Mouse (Mus musculus) thymus, adult 2 months (tissue): ENCODE measurements at regions not wholly inside any gene's neighbourhood (a gene's known extent, or its start where the extent isn't known, plus 50 kb on each side); places are given as distances from the start of the nearest gene placed in this dataset.

Experiments
- DNase-seq: peaks from one replicate; pipeline ENCODE4 v3.0.0; 2021
- H3K27ac ChIP-seq: fragments of 200-500 bp; 2 replicates; pipeline ENCODE4 v1.5.1; 2012; ENCODE audit warnings: low read length, control low read depth; ENCODE audit not compliant: control insufficient read depth, insufficient read depth
- H3K27me3 ChIP-seq: fragments of 200-500 bp; 2 replicates; pipeline ENCODE4 v1.6.1; 2012; ENCODE audit warnings: mild to moderate bottlenecking, low read length, moderate library complexity, mixed read lengths; ENCODE audit not compliant: control insufficient read depth, insufficient read depth
- H3K36me3 ChIP-seq: fragments of 200-500 bp; 2 replicates; pipeline ENCODE4 v1.6.1; 2012; ENCODE audit warnings: mild to moderate bottlenecking, low read length, moderate library complexity; ENCODE audit not compliant: control insufficient read depth, insufficient read depth
- H3K4me1 ChIP-seq: fragments of 200-500 bp; replicated peaks from 2 replicates; pipeline ENCODE4 v1.6.1; 2012; ENCODE audit warnings: low read length; ENCODE audit not compliant: control insufficient read depth, insufficient read depth
- H3K4me3 ChIP-seq: fragments of 200-500 bp; 2 replicates; pipeline ENCODE4 v1.5.1; 2012; ENCODE audit warnings: mild to moderate bottlenecking, low read length, control low read depth, moderate library complexity; ENCODE audit not compliant: control insufficient read depth, insufficient read depth
- CTCF ChIP-seq: fragments of 200-500 bp; IDR thresholded peaks from 2 replicates; pipeline ENCODE4 v1.5.1; 2012; ENCODE audit warnings: mild to moderate bottlenecking, control low read depth, low read length, moderate library complexity, borderline replicate concordance; ENCODE audit not compliant: control insufficient read depth, poor library complexity, insufficient read depth; ENCODE audit errors: extremely low read depth
- POLR2A ChIP-seq: fragments of 200-500 bp; IDR thresholded peaks from 2 replicates; pipeline ENCODE4 v1.6.1; 2012; ENCODE audit warnings: mild to moderate bottlenecking, low read length, control low read depth, moderate library complexity; ENCODE audit not compliant: control insufficient read depth, poor library complexity, insufficient read depth; ENCODE audit errors: extremely low read depth
- WGBS: fragments of 180-500 bp; shearing (Covaris S2); methylation state at CpG from one replicate; pipeline ENCODE4 v1.1.7; 2018; 5-methylcytosine and 5-hydroxymethylcytosine counted together

GRCm38 (mm10) chr1:88902426-88902825, 167.8 kb upstream of the Sh3bp4 start:
- H3K27me3 ChIP-seq = no peaks in the 10 kb centered on the region
- no peak for DNase-seq
- H3K27ac ChIP-seq = no peak overlapping the region
- H3K4me3 ChIP-seq = no peak overlapping the region
- no peaks in the 10 kb centered on the region for H3K36me3 ChIP-seq
- no peaks in the 10 kb centered on the region for H3K4me1 ChIP-seq
- 17% methylated on average over 8 of the region's 8 CpGs for WGBS
- TF ChIP-seq CTCF (no peak), POLR2A (no peak)

GRCm38 (mm10) chr1:88907766-88908463, 162.3 kb upstream of the Sh3bp4 start:
- no peak for TF ChIP-seq CTCF
- Histone ChIP-seq H3K4me3 (no peak overlapping the region), H3K36me3 (no peaks in the 10 kb centered on the region), H3K27me3 (no peaks in the 10 kb centered on the region), H3K27ac (no peak overlapping the region), H3K4me1 (no peaks in the 10 kb centered on the region)
- 94% methylated on average over 14 of the region's 14 CpGs for WGBS
- DNase-seq = no peak

GRCm38 (mm10) chr1:88908683-88909082, 161.5 kb upstream of the Sh3bp4 start:
- 90% methylated on average over 8 of the region's 8 CpGs for WGBS
- Histone ChIP-seq H3K27ac (no peak overlapping the region), H3K36me3 (no peaks in the 10 kb centered on the region)

GRCm38 (mm10) chr1:88909314-88909713, 160.9 kb upstream of the Sh3bp4 start:
- 83% methylated on average over 4 of the region's 4 CpGs for WGBS

More at GRCm38 (mm10) chr1:88908683-88909082, 161.5 kb upstream of the Sh3bp4 start:
- no peak for DNase-seq
- H3K4me3 ChIP-seq = no peak overlapping the region
- no peaks in the 10 kb centered on the region for H3K4me1 ChIP-seq
- no peak for TF ChIP-seq POLR2A
- no peak for TF ChIP-seq CTCF
- no peaks in the 10 kb centered on the region for H3K27me3 ChIP-seq

GRCm38 (mm10) chr1:88909864-88910573, 160.2 kb upstream of the Sh3bp4 start:
- Histone ChIP-seq H3K27ac (no peak overlapping the region), H3K4me1 (no peaks in the 10 kb centered on the region), H3K27me3 (no peaks in the 10 kb centered on the region), H3K4me3 (no peak overlapping the region), H3K36me3 (no peaks in the 10 kb centered on the region)
- TF ChIP-seq POLR2A (no peak), CTCF (no peak)
- WGBS = 88% methylated on average over 6 of the region's 6 CpGs
- DNase-seq = no peak

More at GRCm38 (mm10) chr1:88909314-88909713, 160.9 kb upstream of the Sh3bp4 start:
- no peak overlapping the region for H3K27ac ChIP-seq
- H3K4me1 ChIP-seq = no peaks in the 10 kb centered on the region
- H3K27me3 ChIP-seq = no peaks in the 10 kb centered on the region
- TF ChIP-seq POLR2A = no peak
- TF ChIP-seq CTCF = no peak
- DNase-seq = no peak
- H3K36me3 ChIP-seq = no peaks in the 10 kb centered on the region
- no peak overlapping the region for H3K4me3 ChIP-seq

- no peak overlapping the region for H3K4me3 ChIP-seq
- H3K36me3 ChIP-seq = no peaks in the 10 kb centered on the region
- whole genome bisulfite sequencing = 89% methylated on average over 5 of the region's 5 CpGs
- DNase-seq = no peak
- no peaks in the 10 kb centered on the region for H3K4me1 ChIP-seq
- H3K27ac ChIP-seq = no peak overlapping the region
- TF ChIP-seq CTCF = no peak
- no peak for TF ChIP-seq POLR2A
- H3K27me3 ChIP-seq = no peaks in the 10 kb centered on the region
Observed at GRCm38 (mm10) chr1:88911724-88912123, 158.5 kb upstream of the Sh3bp4 start.

GRCm38 (mm10) chr1:88916531-88917050, 153.6 kb upstream of the Sh3bp4 start:
- Histone ChIP-seq H3K27ac (no peak overlapping the region), H3K36me3 (no peaks in the 10 kb centered on the region), H3K27me3 (no peaks in the 10 kb centered on the region), H3K4me3 (no peak overlapping the region), H3K4me1 (no peaks in the 10 kb centered on the region)
- no peak for DNase-seq
- WGBS = 96% methylated on average over 4 of the region's 4 CpGs
- TF ChIP-seq CTCF = no peak
- no peak for TF ChIP-seq POLR2A
